Mouse (Mus musculus) heart, postnatal 25 days (tissue): ENCODE data around the gene Olfr803. TPM values are rescaled to one million over a fixed set of nuclear protein-coding genes. Genes with fewer than 3 reads are reported as not detected.

Source experiments
- DNase-seq: peaks from one replicate; pipeline ENCODE4 v3.0.0; 2022; ENCODE audit warnings: low spot score
- intact Hi-C: fragments of 180-260 bp; cut with DNase I; formaldehyde crosslinking; loops from one replicate; pipeline ENCODE4 v1.15.1; 2025
- microRNA-seq: library from miRNA; unstranded; fragments of <30 nt; microRNA quantifications from one replicate; pipeline ENCODE4 v1.2.0, GENCODE M21; 2022
- total RNA-seq, 2 experiments: library from RNA; stranded (reverse); gene quantifications; 2 replicates each; pipeline ENCODE4 v1.2.3; 2021

The Olfr803 gene
- not detected for total RNA-seq

GRCm38 (mm10) chr10:129694186-129694585 is at the start of gene Olfr803:
Olfr803 (minus strand) TSS chr10:129694286.
- intact Hi-C loops, result no loop called here
- no peak for DNase-seq

- no peak for DNase-seq
- intact Hi-C loops, result no loop called here
Observed at GRCm38 (mm10) chr10:129741821-129742220, 47.7 kb upstream of the Olfr803 start, which contains the start of gene Olfr806. Olfr806 (minus strand) TSS chr10:129741921.

- no peak for DNase-seq
- intact Hi-C loops, result no loop called here
Observed at GRCm38 (mm10) chr10:129729275-129729674, 35.2 kb upstream of the Olfr803 start, which contains the start of gene Olfr805. Olfr805 (minus strand) TSS chr10:129729375.

- DNase-seq, result no peak
- intact Hi-C loops, result no loop called here
Observed at GRCm38 (mm10) chr10:129702910-129703309, 8.8 kb upstream of the Olfr803 start, which contains the start of gene Olfr804. Olfr804 (plus strand) TSS chr10:129703210.

GRCm38 (mm10) chr10:129688069-129688468 is 6.0 kb downstream of the Olfr803 start, which contains the start of gene Olfr802:
Olfr802 (minus strand) TSS chr10:129688169.
- DNase-seq, result no peak
- intact Hi-C loops, result no loop called here

GRCm38 (mm10) chr10:129673765-129674164 is 20.3 kb downstream of the Olfr803 start, which contains the start of gene Olfr801:
Olfr801 (minus strand) TSS chr10:129673865.
- intact Hi-C loops, result no loop called here
- DNase-seq, result no peak

- DNase-seq, result no peak
- intact Hi-C loops, result no loop called here
Observed at GRCm38 (mm10) chr10:129657394-129657793, 36.7 kb downstream of the Olfr803 start, which contains the start of gene Olfr800. Olfr800 (plus strand) TSS chr10:129657694.

- intact Hi-C loops, result no loop called here
- no peak for DNase-seq
Observed at GRCm38 (mm10) chr10:129651763-129652162, 42.3 kb downstream of the Olfr803 start.

Small RNAs within 50 kb of the gene (microRNA-seq; reads per million reads assigned to microRNA genes)
- not detected for gene Gm24485

Other genes with a start within 250 kb of the Olfr803 start
- not detected for gene Olfr787, start 232.4 kb downstream of the Olfr803 start, total RNA-seq
- not detected for gene Olfr788, start 223.3 kb downstream of the Olfr803 start, total RNA-seq
- gene Olfr789, start 209.5 kb downstream of the Olfr803 start, total RNA-seq, result not detected
- gene Olfr790, start 195.8 kb downstream of the Olfr803 start, total RNA-seq, result not detected
- not detected for gene Olfr791, start 172.5 kb downstream of the Olfr803 start, total RNA-seq
- gene Olfr792, start 155.1 kb downstream of the Olfr803 start, total RNA-seq, result not detected
- gene Olfr794, start 126.6 kb downstream of the Olfr803 start, total RNA-seq, result not detected
- gene Olfr796, start 81.7 kb downstream of the Olfr803 start, total RNA-seq, result not detected
- gene Olfr798, start 66.4 kb downstream of the Olfr803 start, total RNA-seq, result not detected
- not detected for gene Olfr799, start 56.8 kb downstream of the Olfr803 start, total RNA-seq
- gene Olfr800, start 36.6 kb downstream of the Olfr803 start, total RNA-seq, result not detected
- gene Olfr801, start 20.4 kb downstream of the Olfr803 start, total RNA-seq, result not detected
- gene Olfr802, start 6.1 kb downstream of the Olfr803 start, total RNA-seq, result not detected
- gene Olfr804, start 8.9 kb upstream of the Olfr803 start, total RNA-seq, result not detected
- gene Olfr805, start 35.1 kb upstream of the Olfr803 start, total RNA-seq, result not detected
- not detected for gene Olfr806, start 47.6 kb upstream of the Olfr803 start, total RNA-seq
- gene Olfr807, start 63.5 kb upstream of the Olfr803 start, total RNA-seq, result not detected
- gene Olfr808, start 71.2 kb upstream of the Olfr803 start, total RNA-seq, result not detected
- not detected for gene Olfr809, start 80.4 kb upstream of the Olfr803 start, total RNA-seq
- not detected for gene Olfr810, start 100.6 kb upstream of the Olfr803 start, total RNA-seq
- gene Olfr811, start 110.1 kb upstream of the Olfr803 start, total RNA-seq, result not detected
- gene Olfr812, start 151.8 kb upstream of the Olfr803 start, total RNA-seq, result not detected
- not detected for gene Olfr813, start 161.1 kb upstream of the Olfr803 start, total RNA-seq
- gene Olfr814, start 185.6 kb upstream of the Olfr803 start, total RNA-seq, result not detected
- gene Olfr815, start 211.6 kb upstream of the Olfr803 start, total RNA-seq, result not detected
- gene Olfr816, start 221.3 kb upstream of the Olfr803 start, total RNA-seq, result not detected